Mouse (Mus musculus) macrophage (primary cell): ENCODE results near the gene Ddx41. TPM values are rescaled to one million over a fixed set of nuclear protein-coding genes. Genes with fewer than 3 reads are reported as not detected.

ENCODE experiments used
- H3K27ac ChIP-seq: fragments of 350-480 bp; formaldehyde crosslinking; 2 replicates; pipeline ENCODE4 v1.9.0; 2021
- H3K36me3 ChIP-seq: fragments of 350-480 bp; formaldehyde crosslinking; 2 replicates; pipeline ENCODE4 v1.9.0; 2021; ENCODE audit errors: inconsistent target
- H3K4me3 ChIP-seq: fragments of 350-480 bp; formaldehyde crosslinking; 2 replicates; pipeline ENCODE4 v1.9.0; 2021; ENCODE audit errors: inconsistent target
- H3K79me2 ChIP-seq: fragments of 350-480 bp; formaldehyde crosslinking; 2 replicates; pipeline ENCODE4 v1.9.0; 2021; ENCODE audit errors: inconsistent target
- WGBS: methylation state at CpG from one replicate; pipeline ENCODE4 v1.1.7; 2026; ENCODE audit warnings: inconsistent platforms; ENCODE audit not compliant: missing documents; 5-methylcytosine and 5-hydroxymethylcytosine counted together
- polyA plus RNA-seq: library from polyadenylated mRNA; stranded (reverse); fragments of 250-400 nt; gene quantifications from 3 replicates; pipeline ENCODE4 v1.2.4, GENCODE M21; 2018; ENCODE audit warnings: inconsistent platforms

Gene Ddx41
- polyA plus RNA-seq, 1 experiment from 2014 or later = 27.1 TPM

- no peaks in the 10 kb centered on the region for H3K36me3 ChIP-seq
- H3K27ac ChIP-seq = no peak overlapping the region
- WGBS = 96% methylated on average over 7 of the region's 7 CpGs
- no peak overlapping the region for H3K4me3 ChIP-seq
- H3K79me2 ChIP-seq = peaks cover 89% of the 10 kb centered on the region; the same call in 1 of the 2 replicates
These were observed 26.9 kb upstream of the Ddx41 start for GRCm38 (mm10) chr13:55563266-55563879.

GRCm38 (mm10) chr13:55557499-55557898 lies 21.0 kb upstream of the Ddx41 start:
- Histone ChIP-seq H3K27ac (no peak overlapping the region), H3K4me3 (no peak overlapping the region), H3K79me2 (peaks cover 31% of the 10 kb centered on the region; the same call in 1 of the 2 replicates), H3K36me3 (peaks cover 26% of the 10 kb centered on the region; the same call in 1 of the 2 replicates)
- 94% methylated on average over 6 of the region's 6 CpGs for WGBS

- Histone ChIP-seq H3K79me2 (peaks cover 21% of the 10 kb centered on the region; the same call in 1 of the 2 replicates), H3K27ac (no peak overlapping the region), H3K4me3 (no peak overlapping the region), H3K36me3 (peaks cover 26% of the 10 kb centered on the region; the same call in 1 of the 2 replicates)
- WGBS = 91% methylated on average over 9 of the region's 9 CpGs
These were observed 19.5 kb upstream of the Ddx41 start for GRCm38 (mm10) chr13:55555921-55556320.

GRCm38 (mm10) chr13:55549061-55549460 lies 12.6 kb upstream of the Ddx41 start:
- H3K36me3 ChIP-seq = peaks cover 34% of the 10 kb centered on the region
- no peak overlapping the region for H3K27ac ChIP-seq
- H3K4me3 ChIP-seq = no peak overlapping the region
- 96% methylated on average over 15 of the region's 15 CpGs for WGBS
- no peaks in the 10 kb centered on the region for H3K79me2 ChIP-seq

- 98% methylated on average over 5 of the region's 5 CpGs for WGBS
- Histone ChIP-seq H3K36me3 (peaks cover 34% of the 10 kb centered on the region), H3K4me3 (no peak overlapping the region), H3K79me2 (no peaks in the 10 kb centered on the region), H3K27ac (no peak overlapping the region)
These were observed 12.0 kb upstream of the Ddx41 start for GRCm38 (mm10) chr13:55548426-55548825.

- no peak overlapping the region for H3K27ac ChIP-seq
- H3K79me2 ChIP-seq = no peaks in the 10 kb centered on the region
- H3K36me3 ChIP-seq = peaks cover 36% of the 10 kb centered on the region
- H3K4me3 ChIP-seq = no peak overlapping the region
- whole genome bisulfite sequencing = 96% methylated on average over 2 of the region's 2 CpGs
These were observed 11.5 kb upstream of the Ddx41 start for GRCm38 (mm10) chr13:55547916-55548315.

- Histone ChIP-seq H3K36me3 (peaks cover 66% of the 10 kb centered on the region), H3K27ac (no peak overlapping the region), H3K79me2 (no peaks in the 10 kb centered on the region), H3K4me3 (no peak overlapping the region)
- WGBS = 94% methylated on average over 6 of the region's 6 CpGs
These were observed 8.3 kb upstream of the Ddx41 start for GRCm38 (mm10) chr13:55544792-55545191.

GRCm38 (mm10) chr13:55543447-55543846 lies 7.0 kb upstream of the Ddx41 start:
- H3K36me3 ChIP-seq = peaks cover 70% of the 10 kb centered on the region

GRCm38 (mm10) chr13:55542891-55543290 lies 6.4 kb upstream of the Ddx41 start:
- Histone ChIP-seq H3K79me2 (no peaks in the 10 kb centered on the region), H3K4me3 (no peak overlapping the region), H3K27ac (no peak overlapping the region), H3K36me3 (peaks cover 73% of the 10 kb centered on the region)
- WGBS = 98% methylated on average over 4 of the region's 4 CpGs

More at GRCm38 (mm10) chr13:55543447-55543846, 7.0 kb upstream of the Ddx41 start:
- 98% methylated on average over 8 of the region's 8 CpGs for WGBS
- H3K4me3 ChIP-seq = no peak overlapping the region
- no peak overlapping the region for H3K27ac ChIP-seq
- no peaks in the 10 kb centered on the region for H3K79me2 ChIP-seq

- peaks cover 60% of the 10 kb centered on the region for H3K36me3 ChIP-seq
- H3K79me2 ChIP-seq = peaks cover 2% of the 10 kb centered on the region; the same call in 1 of the 2 replicates
- H3K4me3 ChIP-seq = no peak overlapping the region
- WGBS = 97% methylated on average over 2 of the region's 2 CpGs
- no peak overlapping the region for H3K27ac ChIP-seq
These were observed 4.5 kb upstream of the Ddx41 start for GRCm38 (mm10) chr13:55540933-55541332.

- peak overlapping the region; percentile 87 for H3K4me3 ChIP-seq
- peaks cover 9% of the 10 kb centered on the region; the same call in 1 of the 2 replicates for H3K79me2 ChIP-seq
- WGBS = 18% methylated on average over 17 of the region's 17 CpGs
- peaks cover 47% of the 10 kb centered on the region; the same call in 1 of the 2 replicates for H3K36me3 ChIP-seq
- 0 out of 2 replicates have a peak overlapping the region, but pooled peaks have one; percentile 12 for H3K27ac ChIP-seq
These were observed 663 bp downstream of the Ddx41 start for GRCm38 (mm10) chr13:55535796-55536193.

- H3K36me3 ChIP-seq = peaks cover 47% of the 10 kb centered on the region; the same call in 1 of the 2 replicates
These were observed 1.3 kb downstream of the Ddx41 start for GRCm38 (mm10) chr13:55535191-55535590.

GRCm38 (mm10) chr13:55529198-55529915 lies 7.1 kb downstream of the Ddx41 start, which contains the start of gene Dok3:
Dok3 (minus strand) TSS chr13:55529296.
- Histone ChIP-seq H3K27ac (peak within 1 kb of the TSS; percentile 76), H3K4me3 (peak within 1 kb of the TSS; percentile 66), H3K79me2 (peaks cover 19% of the 10 kb centered on the region; the same call in 1 of the 2 replicates), H3K36me3 (peaks cover 46% of the 10 kb centered on the region)
- 37% methylated on average over 8 of the region's 8 CpGs for WGBS

More at GRCm38 (mm10) chr13:55535191-55535590, 1.3 kb downstream of the Ddx41 start:
- Histone ChIP-seq H3K79me2 (peaks cover 9% of the 10 kb centered on the region; the same call in 1 of the 2 replicates), H3K27ac (no peak overlapping the region), H3K4me3 (peak overlapping the region; percentile 87; the same call in 1 of the 2 replicates)
- 90% methylated on average over 15 of the region's 15 CpGs for WGBS

GRCm38 (mm10) chr13:55527834-55528772 lies 8.4 kb downstream of the Ddx41 start:
- Histone ChIP-seq H3K36me3 (peaks cover 41% of the 10 kb centered on the region), H3K27ac (peak overlapping the region; percentile 76), H3K4me3 (peak overlapping the region; percentile 66), H3K79me2 (peaks cover 19% of the 10 kb centered on the region; the same call in 1 of the 2 replicates)
- 3% methylated on average over 18 of the region's 18 CpGs for WGBS
